Mouse (Mus musculus): ENCODE data around the gene Bicc1. TPM values are rescaled to one million over a fixed set of nuclear protein-coding genes. Genes with fewer than 3 reads are reported as not detected.

Gene Bicc1
- total and polyA plus RNA-seq, 3 experiments, result not detected

DNA sequence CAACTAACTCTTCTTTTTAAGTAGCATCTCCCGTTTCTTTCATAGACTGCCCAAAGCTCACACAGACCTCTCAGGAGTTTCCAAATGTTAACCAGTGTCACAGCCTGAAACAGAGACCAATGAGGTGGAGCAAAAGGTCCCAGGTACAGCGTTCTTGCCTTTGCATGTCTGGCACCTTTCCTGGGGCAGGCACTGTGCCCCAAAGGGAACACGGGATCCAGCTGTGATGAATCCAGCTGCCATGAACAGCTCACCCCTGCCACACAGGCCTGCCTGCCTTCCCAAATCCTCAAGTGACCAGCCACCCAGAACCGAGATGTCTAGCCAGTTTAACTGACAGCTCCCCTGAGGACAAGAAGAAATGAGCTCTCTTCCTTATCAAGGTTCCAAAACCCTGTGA lies 36.1 kb downstream of the Bicc1 start:
- H3K4me1 ChIP-seq (ENCODE audit: control insufficient read depth in 1 of 2, insufficient read depth in 2 of 2, low read length in 2 of 2), result no peaks in the 10 kb centered on the region
- H3K9me3 ChIP-seq (replicated peaks; ENCODE audit: insufficient read depth, low read length), result no peaks in the 10 kb centered on the region

DNA sequence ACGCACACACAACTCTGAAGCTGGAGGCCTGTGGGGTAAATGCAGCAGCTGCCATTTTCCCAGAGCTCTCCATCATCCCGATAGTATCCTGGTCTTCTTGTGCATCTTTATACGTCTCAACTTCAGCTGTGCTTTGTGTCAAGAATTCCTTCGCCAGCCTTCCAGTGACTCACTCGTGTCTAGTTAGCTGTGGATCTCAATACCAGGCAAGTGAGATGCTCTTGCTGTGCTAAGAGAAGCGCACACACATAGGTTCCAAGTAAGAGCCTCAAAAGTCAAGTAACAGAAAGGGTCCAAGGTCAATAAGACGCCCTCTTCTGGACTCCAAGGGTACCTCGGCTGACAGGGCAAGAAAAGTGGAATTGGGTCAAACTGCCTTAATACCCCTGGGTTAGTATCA lies 37.0 kb downstream of the Bicc1 start:
- Histone ChIP-seq H3K27ac (ENCODE audit: control insufficient read depth, low read depth, low read length) (no peak overlapping the region), H3K4me3 (ENCODE audit: control insufficient read depth in 1 of 2, insufficient read depth in 1 of 2, low read depth in 2 of 2, low read length in 2 of 2) (no peak overlapping the region), H3K9ac (ENCODE audit: control insufficient read depth, low read depth, low read length, poor library complexity, severe bottlenecking) (no peak overlapping the region), H3K79me2 (ENCODE audit: control insufficient read depth, insufficient read depth, low read length, poor library complexity) (no peaks in the 10 kb centered on the region), H3K4me1 (ENCODE audit: control insufficient read depth in 1 of 2, insufficient read depth in 2 of 2, low read length in 2 of 2) (no peaks in the 10 kb centered on the region), H3K36me3 (ENCODE audit: control insufficient read depth in 1 of 2, insufficient read depth in 2 of 2, low read length in 2 of 2) (no peaks in the 10 kb centered on the region), H3K9me3 (replicated peaks; ENCODE audit: insufficient read depth, low read length) (no peaks in the 10 kb centered on the region), H3K27me3 (ENCODE audit: control insufficient read depth in 1 of 2, insufficient read depth in 2 of 2, low read length in 2 of 2) (no peaks in the 10 kb centered on the region)
- TF ChIP-seq CHD1 (IDR thresholded peaks at IDR 0.05; ENCODE audit: low read depth, low read length), result no peak
- no peak for TF ChIP-seq BHLHE40 (IDR thresholded peaks at IDR 0.05; ENCODE audit: borderline replicate concordance, low read depth, low read length)
- TF ChIP-seq POLR2AphosphoS5 (IDR thresholded peaks at IDR 0.05; ENCODE audit: borderline replicate concordance, low read depth, low read length), result no peak
- TF ChIP-seq NRF1 (IDR thresholded peaks at IDR 0.05; ENCODE audit: insufficient read depth, low read depth, low read length, poor library complexity, severe bottlenecking), result no peak
- no peak for TF ChIP-seq MAFK (IDR thresholded peaks at IDR 0.05; ENCODE audit: borderline replicate concordance, low read depth, low read length)
- TF ChIP-seq NELFE (IDR thresholded peaks at IDR 0.05; ENCODE audit: low read depth, low read length), result no peak
- TF ChIP-seq CHD2 (IDR thresholded peaks at IDR 0.05; ENCODE audit: low read length), result no peak
- no peak for TF ChIP-seq ETS1 (IDR thresholded peaks at IDR 0.05; ENCODE audit: low read depth, low read length)
- DNase-seq (ENCODE audit: low read depth, low spot score), result no peak

More for the DNA sequence above, 36.1 kb downstream of the Bicc1 start:
- no peaks in the 10 kb centered on the region for H3K79me2 ChIP-seq (ENCODE audit: control insufficient read depth, insufficient read depth, low read length, poor library complexity)
- no peak overlapping the region for H3K9ac ChIP-seq (ENCODE audit: control insufficient read depth, low read depth, low read length, poor library complexity, severe bottlenecking)
- no peaks in the 10 kb centered on the region for H3K27me3 ChIP-seq (ENCODE audit: control insufficient read depth in 1 of 2, insufficient read depth in 2 of 2, low read length in 2 of 2)
- no peak overlapping the region for H3K4me3 ChIP-seq (ENCODE audit: control insufficient read depth in 1 of 2, insufficient read depth in 1 of 2, low read depth in 2 of 2, low read length in 2 of 2)
- TF ChIP-seq SMC3 (IDR thresholded peaks at IDR 0.05; ENCODE audit: low read depth, low read length) (no peak), KAT2A (conservative IDR thresholded peaks at IDR 0.05; ENCODE audit: low read depth, low read length) (no peak), MAFK (IDR thresholded peaks at IDR 0.05; ENCODE audit: borderline replicate concordance, low read depth, low read length) (no peak), JUND (IDR thresholded peaks at IDR 0.05; ENCODE audit: low read depth, low read length) (no peak), MAZ (IDR thresholded peaks at IDR 0.05; ENCODE audit: low read depth, low read length) (no peak), POLR2AphosphoS5 (IDR thresholded peaks at IDR 0.05; ENCODE audit: borderline replicate concordance, low read depth, low read length) (no peak), NRF1 (IDR thresholded peaks at IDR 0.05; ENCODE audit: insufficient read depth, low read depth, low read length, poor library complexity, severe bottlenecking) (no peak), CHD2 (IDR thresholded peaks at IDR 0.05; ENCODE audit: low read length) (no peak), TCF12 (IDR thresholded peaks at IDR 0.05; ENCODE audit: low read depth, low read length) (no peak), TBP (IDR thresholded peaks at IDR 0.05; ENCODE audit: low read depth, low read length) (no peak), POLR2AphosphoS2 (IDR thresholded peaks at IDR 0.05; ENCODE audit: low read length) (no peak), MEF2A (IDR thresholded peaks at IDR 0.05; ENCODE audit: extremely low read depth, insufficient replicate concordance, low read depth, low read length, poor library complexity, severe bottlenecking) (no peak), CHD1 (IDR thresholded peaks at IDR 0.05; ENCODE audit: low read depth, low read length) (no peak)
- no peaks in the 10 kb centered on the region for H3K36me3 ChIP-seq (ENCODE audit: control insufficient read depth in 1 of 2, insufficient read depth in 2 of 2, low read length in 2 of 2)
- DNase-seq (ENCODE audit: low read depth, low spot score), result no peak
- no peak overlapping the region for H3K27ac ChIP-seq (ENCODE audit: control insufficient read depth, low read depth, low read length)

Measured in MEL (cell line).